Mouse (Mus musculus) kidney, adult 9 months (tissue): ENCODE data around the gene Ftsj1.
A peak's percentile ranks its signal among the peaks of the same experiment; 100 is the strongest.

Experiments used
- DNase-seq: peaks from one replicate; pipeline ENCODE4 v3.0.0; 2022

Gene Ftsj1

DNA sequence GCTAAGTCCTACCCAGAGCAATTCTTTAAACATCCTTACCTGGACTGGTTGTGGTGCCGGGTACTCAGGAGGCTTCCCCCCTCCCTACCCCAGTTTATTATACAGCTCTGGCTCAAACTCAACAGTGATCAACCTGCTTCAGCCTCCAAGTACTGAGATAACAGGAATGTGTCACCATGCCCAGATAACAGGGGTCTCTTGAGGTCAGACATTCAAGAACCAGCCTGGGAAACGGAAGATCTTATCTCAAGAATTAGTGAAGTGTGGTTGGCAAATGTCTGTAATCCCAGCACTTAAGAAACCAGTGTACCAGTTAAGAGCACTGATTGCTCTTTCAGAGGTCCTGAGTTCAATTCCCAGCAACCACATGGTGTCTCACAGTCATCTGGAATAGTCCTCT is 34.1 kb downstream of the Ftsj1 start:
- DNase-seq = no peak

DNA sequence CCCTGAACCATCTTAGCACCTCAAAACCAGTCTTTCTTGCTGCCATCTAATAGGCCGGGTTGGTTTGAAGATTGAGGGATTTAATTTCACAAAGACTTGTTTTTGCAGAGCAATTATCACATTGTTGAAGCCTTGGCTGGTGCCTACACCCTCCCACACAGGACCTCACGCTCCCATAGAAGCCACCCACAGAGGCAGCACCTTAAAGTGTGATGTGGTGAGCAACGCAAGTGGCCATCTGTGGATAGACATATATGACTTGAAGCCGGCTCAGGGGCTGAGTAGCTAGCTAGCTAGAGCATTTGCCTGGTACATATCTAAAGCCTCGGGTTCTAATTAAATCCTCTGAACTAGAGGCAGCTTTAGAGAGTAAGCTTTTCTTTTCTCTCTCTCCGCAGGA is 34.8 kb downstream of the Ftsj1 start:
- no peak for DNase-seq

- DNase-seq = no peak
These were observed 40.6 kb downstream of the Ftsj1 start for GRCm38 (mm10) chrX:8211490-8212207.

DNA sequence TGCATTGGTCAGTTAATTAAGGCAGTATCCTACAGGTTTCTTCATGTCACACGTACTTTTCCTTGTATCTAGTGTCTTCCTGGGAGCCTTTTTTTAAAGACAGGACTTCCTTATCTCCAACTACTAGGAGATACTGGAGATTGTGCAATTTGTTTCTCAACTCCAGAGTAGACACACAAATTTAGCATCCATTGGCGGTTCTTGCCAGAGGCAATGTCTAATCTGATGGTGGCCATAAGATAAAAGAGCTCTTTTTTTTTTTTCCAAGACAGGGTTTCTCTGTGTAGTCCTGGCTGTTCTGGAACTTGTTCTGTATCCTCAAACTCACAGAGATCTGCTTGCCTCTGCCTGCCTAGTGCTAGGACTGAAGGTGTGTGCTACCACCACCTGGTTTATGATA is 42.5 kb downstream of the Ftsj1 start:
- no peak for DNase-seq

DNA sequence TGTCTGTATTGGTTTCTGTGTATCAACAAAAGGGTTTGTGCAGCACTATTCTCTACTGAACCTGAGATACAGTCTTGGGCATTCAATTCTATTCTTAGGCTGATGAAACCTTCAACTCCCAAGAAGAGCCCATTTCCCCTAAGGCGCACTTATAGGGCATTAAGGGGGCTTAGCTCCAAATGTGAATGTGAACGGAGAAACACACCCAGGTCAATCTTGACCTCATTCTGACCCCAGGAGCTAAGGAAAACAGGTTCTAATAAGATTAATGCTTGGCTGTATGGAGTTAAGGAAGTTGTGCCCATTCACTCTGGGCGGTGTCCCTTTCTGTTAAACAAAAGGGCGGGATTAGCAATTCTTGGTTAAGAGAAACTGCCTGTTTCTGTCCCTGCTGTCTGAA is 45.0 kb downstream of the Ftsj1 start:
- DNase-seq = no peak

DNA sequence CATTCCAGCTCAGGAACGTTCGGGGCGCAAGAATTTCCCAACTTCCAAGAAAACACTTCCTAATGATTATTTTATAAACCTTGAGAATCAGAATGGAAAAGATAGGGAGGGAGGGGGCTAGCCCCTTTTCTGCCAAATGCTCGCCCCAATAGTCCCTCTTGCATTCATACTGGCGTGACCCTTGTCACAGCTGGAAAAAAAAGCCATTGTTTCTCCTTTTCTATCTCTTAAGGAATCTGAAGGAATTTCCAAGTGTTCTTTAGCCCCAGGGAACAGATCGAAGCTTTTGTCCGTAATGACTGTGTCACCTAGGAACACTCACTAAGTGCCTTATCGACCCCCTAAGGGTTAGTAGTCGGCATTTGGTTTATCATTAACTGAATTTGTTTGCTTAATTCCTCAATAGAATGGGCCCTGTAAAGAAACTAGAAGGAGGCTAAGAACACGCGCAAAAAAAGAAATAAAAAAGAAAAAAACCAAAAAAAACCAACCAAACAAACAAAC is 45.5 kb downstream of the Ftsj1 start:
- DNase-seq = no peak

DNA sequence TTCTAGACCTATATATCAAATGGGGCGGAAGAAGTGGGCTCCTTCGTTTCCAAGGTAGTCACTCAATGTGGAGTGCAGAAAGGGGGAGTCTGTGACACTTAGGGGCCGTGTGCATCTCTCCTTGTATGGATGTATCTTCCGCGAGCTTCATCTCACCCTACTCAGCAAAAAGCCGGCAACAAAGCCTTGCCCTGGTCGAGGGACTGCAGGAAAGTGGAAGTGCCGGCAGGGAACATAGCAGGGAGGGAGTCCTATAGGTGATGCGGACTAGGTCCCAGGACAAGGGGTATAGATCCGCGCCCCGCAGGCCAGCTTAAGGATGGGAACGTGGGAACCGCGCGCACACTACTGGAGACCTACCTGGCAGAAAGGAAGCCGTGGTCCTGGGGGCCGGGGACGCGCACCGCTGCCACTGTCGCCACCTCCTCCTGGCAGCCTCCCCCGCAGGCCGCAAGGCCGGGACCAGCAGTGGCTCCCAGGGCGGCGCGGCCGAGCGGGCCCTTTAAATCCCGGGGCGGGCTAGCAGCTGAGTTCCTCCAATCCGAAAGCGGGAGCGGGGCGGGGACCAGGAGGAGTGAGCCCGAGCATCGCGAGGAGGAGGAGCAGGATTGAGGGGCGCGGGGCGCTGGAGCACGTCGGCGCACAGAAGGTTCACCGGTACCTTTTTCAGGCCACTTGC is 46.1 kb downstream of the Ftsj1 start, which contains the start of gene Porcn:
Porcn (minus strand) TSS at position 511 of the 679 bp plus-strand sequence.
- peak; percentile 76 for DNase-seq

GRCm38 (mm10) chrX:8205551-8205950 is 46.7 kb downstream of the Ftsj1 start:
- DNase-seq = no peak

GRCm38 (mm10) chrX:8205088-8205487 is 47.1 kb downstream of the Ftsj1 start:
- no peak for DNase-seq

- DNase-seq = no peak
These were observed 48.1 kb downstream of the Ftsj1 start for GRCm38 (mm10) chrX:8204076-8204475.

DNA sequence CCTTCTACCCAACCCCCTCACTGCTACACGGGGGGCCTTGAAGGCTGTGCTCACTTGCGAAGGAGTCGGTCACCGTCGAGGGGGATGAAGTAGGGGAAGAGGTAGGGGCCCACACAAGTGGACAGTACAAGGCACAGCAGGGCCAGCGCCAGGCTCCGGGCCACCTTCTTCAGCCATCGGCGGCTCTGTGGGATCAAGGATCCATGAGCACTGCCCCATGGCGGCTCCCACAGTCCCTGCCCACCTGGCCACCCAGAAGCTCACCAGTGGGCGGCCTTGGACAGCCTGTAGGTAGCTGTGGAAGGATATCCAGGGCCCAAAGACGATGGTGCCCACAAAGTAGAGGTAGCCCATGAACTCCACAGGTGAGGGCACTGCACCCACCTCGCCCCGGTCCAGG is 49.1 kb downstream of the Ftsj1 start:
- no peak for DNase-seq

DNA sequence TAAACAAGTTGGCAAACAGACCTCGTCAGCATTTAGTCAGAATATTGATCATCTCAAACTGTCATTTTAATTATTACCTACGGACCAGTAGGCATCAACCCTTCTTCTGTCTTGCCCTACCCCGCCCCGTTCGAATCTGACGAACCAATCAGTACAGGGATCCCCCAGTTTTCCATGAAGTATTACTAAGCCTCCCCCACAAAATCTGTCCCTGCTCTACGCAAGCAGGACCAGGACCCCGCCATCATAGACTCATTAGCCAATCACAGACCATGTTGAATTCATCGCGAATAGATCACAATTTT is 58.8 kb downstream of the Ftsj1 start, which contains the start of gene Ebp:
Ebp (minus strand) TSS at position 94 of the 305 bp plus-strand sequence.
- DNase-seq = peak; percentile 20

GRCm38 (mm10) chrX:8192640-8193418 is 59.4 kb downstream of the Ftsj1 start:
- peak; percentile 85 for DNase-seq

GRCm38 (mm10) chrX:8192126-8192639 is 60.0 kb downstream of the Ftsj1 start:
- peak; percentile 9 for DNase-seq
